Mouse (Mus musculus) heart, embryonic 13.5 days (tissue): Measurements from ENCODE around the gene Kcnk16. TPM values are rescaled to one million over a fixed set of nuclear protein-coding genes. Genes with fewer than 3 reads are reported as not detected.

Experiments used
- ATAC-seq: fragments of 200-750 bp; cut with Nextera tagmentation; 2 replicates; pipeline ENCODE4 v1.8.0; 2017; ENCODE audit warnings: moderate TSS enrichment; ENCODE audit not compliant: insufficient number of reproducible peaks, low FRiP score, low TSS enrichment; ENCODE audit errors: extremely low read depth
- H3K27ac ChIP-seq: fragments of 300-500 bp; sonication (generic); replicated peaks from 2 replicates; pipeline ENCODE4 v1.5.1; 2015; ENCODE audit warnings: moderate library complexity, mild to moderate bottlenecking, inconsistent platforms
- H3K27me3 ChIP-seq: fragments of 300-500 bp; sonication (generic); replicated peaks from 2 replicates; pipeline ENCODE4 v1.6.1; 2015; ENCODE audit warnings: mild to moderate bottlenecking, inconsistent platforms
- H3K36me3 ChIP-seq: fragments of 300-500 bp; sonication (generic); 2 replicates; pipeline ENCODE4 v1.6.1; 2015; ENCODE audit warnings: mild to moderate bottlenecking, inconsistent platforms
- H3K4me1 ChIP-seq: fragments of 300-500 bp; sonication (generic); 2 replicates; pipeline ENCODE4 v1.6.1; 2015; ENCODE audit warnings: inconsistent platforms
- H3K4me2 ChIP-seq: fragments of 300-500 bp; sonication (generic); 2 replicates; pipeline ENCODE4 v1.6.1; 2015; ENCODE audit warnings: inconsistent platforms, mild to moderate bottlenecking, moderate library complexity
- H3K4me3 ChIP-seq: fragments of 300-500 bp; sonication (generic); 2 replicates; pipeline ENCODE4 v1.5.1; 2015; ENCODE audit warnings: moderate library complexity, mild to moderate bottlenecking, inconsistent platforms
- H3K9ac ChIP-seq: fragments of 300-500 bp; sonication (generic); 2 replicates; pipeline ENCODE4 v1.6.1; 2015; ENCODE audit warnings: inconsistent platforms, mild to moderate bottlenecking, moderate library complexity
- H3K9me3 ChIP-seq: fragments of 300-500 bp; sonication (generic); 2 replicates; pipeline ENCODE4 v1.6.1; 2016; ENCODE audit warnings: inconsistent platforms
- WGBS: fragments of 180-500 bp; shearing (Covaris S2); methylation state at CpG from one replicate; pipeline ENCODE4 v1.1.7; 2015; ENCODE audit warnings: mixed read lengths; 5-methylcytosine and 5-hydroxymethylcytosine counted together
- polyA plus RNA-seq: library from polyadenylated mRNA; unstranded; fragments of >200 nt; fragmentation: Nextera tagmentation; extraction: Ambion mirVana; gene quantifications from 2 replicates; pipeline ENCODE4 v1.2.1, GENCODE M21; 2015

The Kcnk16 gene
- polyA plus RNA-seq, 1 experiment from 2014 or later, result 0.17 TPM

DNA sequence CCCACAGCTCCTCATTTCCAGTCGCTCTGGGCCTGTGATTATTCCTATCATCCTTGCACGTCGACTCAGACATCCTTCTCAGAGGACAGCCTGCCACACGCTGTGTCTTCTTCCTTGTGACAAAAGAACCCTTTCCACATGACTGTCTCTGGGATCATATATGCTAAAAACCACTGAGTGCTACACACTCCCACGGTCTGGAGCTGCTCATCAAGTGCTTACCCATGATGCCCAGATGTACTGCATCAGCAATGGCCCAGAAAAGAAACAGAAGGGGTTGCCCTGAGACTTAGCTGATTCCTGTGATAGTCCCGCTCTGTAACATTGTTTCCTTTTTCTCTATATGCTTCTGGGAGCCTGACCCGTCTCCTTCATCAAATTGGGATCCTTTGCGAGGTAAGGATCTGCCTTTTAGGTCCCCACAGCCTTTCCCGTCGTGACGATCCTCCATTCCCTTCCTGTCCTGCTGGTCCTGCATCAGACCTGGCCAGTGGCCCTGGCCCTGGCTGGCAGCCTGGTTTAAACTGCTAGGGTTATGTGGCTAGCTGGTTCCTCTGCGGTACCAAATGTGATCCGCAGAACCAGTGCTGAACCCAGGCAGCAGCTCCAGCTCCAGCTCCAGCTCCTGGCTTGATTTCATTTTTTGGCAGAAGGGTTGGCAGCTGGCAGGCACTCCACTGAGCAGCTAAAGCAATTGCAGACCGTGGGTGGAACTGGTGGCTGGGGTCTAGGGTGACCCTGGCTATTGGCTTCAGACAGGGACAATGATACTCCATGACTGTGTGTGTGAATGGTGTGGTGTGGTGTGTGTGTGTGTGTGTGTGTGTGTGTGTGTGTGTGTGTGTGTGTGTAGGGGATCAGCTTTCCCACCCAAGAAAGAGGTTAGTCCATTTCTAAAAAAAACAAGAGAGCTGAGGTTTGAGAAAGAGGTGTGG lies 18.5 kb downstream of the Kcnk16 start:
- peaks cover 18% of the 10 kb centered on the region; the same call in 1 of the 2 replicates for H3K27me3 ChIP-seq
- H3K4me3 ChIP-seq, result no peak overlapping the region
- no peak overlapping the region for H3K9ac ChIP-seq
- H3K4me1 ChIP-seq, result peaks cover 3% of the 10 kb centered on the region; the same call in 1 of the 2 replicates
- H3K9me3 ChIP-seq, result no peaks in the 10 kb centered on the region
- no peaks in the 10 kb centered on the region for H3K36me3 ChIP-seq
- no peak overlapping the region for H3K27ac ChIP-seq
- WGBS, result 65% methylated on average over 14 of the region's 14 CpGs
- no peak overlapping the region for H3K4me2 ChIP-seq
- no peak for ATAC-seq

DNA sequence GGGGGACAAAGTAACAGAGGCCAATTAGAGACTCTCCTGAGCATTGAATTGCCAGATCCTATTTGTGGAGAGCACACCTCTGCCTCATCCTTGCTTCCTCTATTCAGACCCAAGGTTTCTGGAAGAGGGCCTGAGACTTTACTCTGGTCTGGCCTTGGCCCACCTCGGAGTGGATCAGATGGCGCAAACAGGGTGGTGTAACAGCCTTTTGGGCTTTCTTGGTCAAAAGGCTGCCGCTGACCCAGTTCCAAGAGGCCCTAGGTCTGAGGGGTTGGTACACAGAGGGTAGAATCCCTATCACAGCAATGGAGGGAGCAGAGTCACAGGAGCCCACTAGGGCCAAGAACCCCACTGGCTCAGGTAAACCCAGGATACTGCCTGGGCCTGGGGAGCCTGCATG lies 21.0 kb downstream of the Kcnk16 start:
- H3K9me3 ChIP-seq, result no peaks in the 10 kb centered on the region
- ATAC-seq, result no peak
- 79% methylated on average over 3 of the region's 3 CpGs for WGBS

DNA sequence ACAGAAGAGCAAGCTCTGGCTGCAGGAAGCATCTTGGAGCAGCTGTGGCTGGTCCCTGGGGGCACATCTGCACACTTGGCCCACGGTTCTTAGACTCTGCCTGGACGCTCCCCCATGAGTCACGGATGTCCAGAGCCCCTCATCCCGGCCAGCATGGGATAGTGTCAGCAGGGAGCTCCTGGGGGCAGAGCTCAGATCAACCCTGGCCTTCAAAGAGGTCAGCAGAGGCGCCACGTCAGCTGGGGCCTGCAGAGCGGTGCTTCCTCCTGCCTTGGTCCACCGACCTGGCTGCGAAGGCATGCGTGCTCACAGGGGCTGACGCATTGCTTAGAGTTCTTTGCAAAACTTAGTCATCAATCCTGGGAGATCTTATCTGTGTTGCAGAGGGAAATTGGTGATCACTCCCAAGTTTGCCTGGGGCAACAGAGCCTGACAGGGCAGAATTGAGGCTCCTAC lies 22.2 kb downstream of the Kcnk16 start:
- Histone ChIP-seq H3K4me1 (peaks cover 7% of the 10 kb centered on the region; the same call in 1 of the 2 replicates), H3K36me3 (no peaks in the 10 kb centered on the region), H3K9me3 (no peaks in the 10 kb centered on the region), H3K4me3 (no peak overlapping the region), H3K27me3 (peaks cover 7% of the 10 kb centered on the region; the same call in 1 of the 2 replicates), H3K27ac (no peak overlapping the region), H3K4me2 (no peak overlapping the region), H3K9ac (no peak overlapping the region)
- ATAC-seq, result no peak
- 66% methylated on average over 11 of the region's 11 CpGs for WGBS

More for the DNA sequence above, 21.0 kb downstream of the Kcnk16 start:
- Histone ChIP-seq H3K36me3 (no peaks in the 10 kb centered on the region), H3K27ac (no peak overlapping the region), H3K27me3 (peaks cover 13% of the 10 kb centered on the region; the same call in 1 of the 2 replicates), H3K9ac (no peak overlapping the region), H3K4me3 (no peak overlapping the region), H3K4me1 (peaks cover 7% of the 10 kb centered on the region; the same call in 1 of the 2 replicates), H3K4me2 (no peak overlapping the region)

- Histone ChIP-seq H3K27ac (no peak overlapping the region), H3K27me3 (peaks cover 7% of the 10 kb centered on the region; the same call in 1 of the 2 replicates), H3K36me3 (no peaks in the 10 kb centered on the region), H3K9ac (no peak overlapping the region), H3K4me1 (peaks cover 7% of the 10 kb centered on the region; the same call in 1 of the 2 replicates), H3K4me2 (no peak overlapping the region), H3K4me3 (no peak overlapping the region), H3K9me3 (no peaks in the 10 kb centered on the region)
- ATAC-seq, result no peak
- 69% methylated on average over 5 of the region's 5 CpGs for WGBS
Observed at GRCm38 (mm10) chr14:20245861-20246260, 23.1 kb downstream of the Kcnk16 start.

DNA sequence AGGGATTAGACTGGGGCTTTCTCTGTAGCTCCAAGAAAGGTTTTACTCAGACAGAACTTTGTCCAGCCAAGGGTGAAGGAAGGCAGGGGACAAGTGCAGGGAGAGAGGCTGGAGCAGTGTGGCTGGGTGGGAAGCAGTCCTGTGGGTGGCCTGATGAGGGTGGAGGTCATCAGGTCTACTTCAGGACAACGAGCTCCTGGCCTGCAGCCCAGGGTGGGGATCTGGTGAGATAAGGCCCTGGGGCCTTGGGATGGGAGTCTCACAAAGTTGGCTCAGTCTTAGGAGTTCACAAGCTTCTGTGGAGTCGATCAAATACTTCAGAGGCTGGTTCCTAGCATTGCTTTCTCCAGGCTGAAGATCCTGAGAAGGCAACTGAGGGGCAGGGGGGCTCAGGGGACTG lies 23.7 kb downstream of the Kcnk16 start:
- no peak overlapping the region for H3K4me3 ChIP-seq
- H3K27ac ChIP-seq, result no peak overlapping the region
- no peak overlapping the region for H3K9ac ChIP-seq
- H3K36me3 ChIP-seq, result no peaks in the 10 kb centered on the region
- peaks cover 7% of the 10 kb centered on the region; the same call in 1 of the 2 replicates for H3K27me3 ChIP-seq
- ATAC-seq, result no peak
- H3K4me1 ChIP-seq, result peaks cover 7% of the 10 kb centered on the region; the same call in 1 of the 2 replicates
- 24% methylated on average over 2 of the region's 2 CpGs for WGBS
- H3K9me3 ChIP-seq, result no peaks in the 10 kb centered on the region
- H3K4me2 ChIP-seq, result no peak overlapping the region

DNA sequence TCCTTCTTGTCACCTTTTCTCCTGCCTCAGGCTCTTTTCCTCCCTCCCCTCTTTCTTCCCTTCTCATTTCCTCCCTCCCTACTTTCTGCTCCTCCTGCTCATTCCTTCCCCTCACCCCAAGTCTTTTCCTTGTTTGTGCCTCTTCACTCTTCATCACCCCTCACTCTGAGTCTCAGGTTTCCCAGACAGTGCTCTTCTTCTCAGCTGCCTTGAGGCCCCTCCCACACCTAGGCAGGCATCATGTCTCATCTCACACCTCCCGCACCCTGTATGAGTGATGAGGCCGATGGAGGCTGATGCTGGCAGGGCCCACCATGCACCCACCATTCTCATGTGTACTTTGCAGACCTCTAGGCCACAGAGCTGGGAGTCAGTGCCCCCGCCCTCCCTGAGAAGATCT lies 25.8 kb downstream of the Kcnk16 start:
- ATAC-seq, result no peak
- no peak overlapping the region for H3K4me2 ChIP-seq
- no peak overlapping the region for H3K4me3 ChIP-seq
- H3K27ac ChIP-seq, result no peak overlapping the region
- H3K9me3 ChIP-seq, result no peaks in the 10 kb centered on the region
- no peaks in the 10 kb centered on the region for H3K36me3 ChIP-seq
- peaks cover 7% of the 10 kb centered on the region; the same call in 1 of the 2 replicates for H3K4me1 ChIP-seq
- H3K27me3 ChIP-seq, result peaks cover 4% of the 10 kb centered on the region; the same call in 1 of the 2 replicates
- no peak overlapping the region for H3K9ac ChIP-seq
- 62% methylated on average over 3 of the region's 3 CpGs for WGBS

GRCm38 (mm10) chr14:20242454-20242853 lies 26.5 kb downstream of the Kcnk16 start:
- Histone ChIP-seq H3K9ac (no peak overlapping the region), H3K4me1 (peaks cover 7% of the 10 kb centered on the region; the same call in 1 of the 2 replicates), H3K4me3 (no peak overlapping the region), H3K36me3 (no peaks in the 10 kb centered on the region), H3K4me2 (no peak overlapping the region), H3K27me3 (no peaks in the 10 kb centered on the region), H3K27ac (no peak overlapping the region), H3K9me3 (no peaks in the 10 kb centered on the region)
- ATAC-seq, result no peak
- 72% methylated on average over 8 of the region's 8 CpGs for WGBS

GRCm38 (mm10) chr14:20234403-20234802 lies 34.6 kb downstream of the Kcnk16 start:
- Histone ChIP-seq H3K36me3 (no peaks in the 10 kb centered on the region), H3K4me1 (no peaks in the 10 kb centered on the region), H3K4me3 (no peak overlapping the region), H3K27me3 (no peaks in the 10 kb centered on the region), H3K27ac (no peak overlapping the region), H3K9me3 (no peaks in the 10 kb centered on the region), H3K4me2 (no peak overlapping the region), H3K9ac (no peak overlapping the region)
- no peak for ATAC-seq
- 82% methylated on average over 2 of the region's 2 CpGs for WGBS

GRCm38 (mm10) chr14:20233016-20233980 lies 35.7 kb downstream of the Kcnk16 start:
- Histone ChIP-seq H3K9ac (no peak overlapping the region), H3K9me3 (no peaks in the 10 kb centered on the region), H3K36me3 (no peaks in the 10 kb centered on the region), H3K27ac (no peak overlapping the region), H3K4me2 (no peak overlapping the region), H3K27me3 (no peaks in the 10 kb centered on the region), H3K4me3 (no peak overlapping the region), H3K4me1 (no peaks in the 10 kb centered on the region)
- 63% methylated on average over 11 of the region's 11 CpGs for WGBS
- ATAC-seq, result no peak

- WGBS, result 73% methylated on average over 7 of the region's 7 CpGs
- H3K9ac ChIP-seq, result no peak overlapping the region
- no peak overlapping the region for H3K27ac ChIP-seq
- H3K4me3 ChIP-seq, result no peak overlapping the region
- no peak for ATAC-seq
- no peaks in the 10 kb centered on the region for H3K27me3 ChIP-seq
- H3K9me3 ChIP-seq, result no peaks in the 10 kb centered on the region
- H3K36me3 ChIP-seq, result no peaks in the 10 kb centered on the region
- H3K4me1 ChIP-seq, result peaks cover 8% of the 10 kb centered on the region
- no peak overlapping the region for H3K4me2 ChIP-seq
Observed at GRCm38 (mm10) chr14:20230063-20230491, 38.9 kb downstream of the Kcnk16 start.

DNA sequence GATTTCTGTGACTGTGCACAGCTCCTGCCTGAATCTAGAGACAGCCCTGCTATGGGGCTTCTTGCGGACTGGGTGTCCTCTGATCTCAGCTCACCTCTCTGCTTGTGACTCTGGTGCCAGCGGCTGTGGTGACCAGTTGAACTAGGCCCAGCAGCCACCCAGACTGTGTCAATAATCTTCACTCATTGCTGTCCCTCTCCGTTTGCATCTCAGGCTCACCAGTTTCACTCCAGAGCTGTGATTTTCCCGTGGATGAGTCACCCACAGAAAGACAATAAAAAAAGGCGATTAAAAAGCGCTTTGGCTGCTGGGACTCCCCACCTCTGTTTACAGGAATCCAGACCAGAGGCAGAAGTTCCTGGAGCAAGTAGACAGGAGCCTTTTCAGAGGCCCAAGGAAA lies 39.6 kb downstream of the Kcnk16 start:
- no peak for ATAC-seq
- no peak overlapping the region for H3K9ac ChIP-seq
- H3K27me3 ChIP-seq, result no peaks in the 10 kb centered on the region
- WGBS, result 59% methylated on average over 6 of the region's 6 CpGs
- H3K4me1 ChIP-seq, result peaks cover 12% of the 10 kb centered on the region
- no peaks in the 10 kb centered on the region for H3K9me3 ChIP-seq
- H3K27ac ChIP-seq, result no peak overlapping the region
- no peak overlapping the region for H3K4me3 ChIP-seq
- no peaks in the 10 kb centered on the region for H3K36me3 ChIP-seq
- no peak overlapping the region for H3K4me2 ChIP-seq
